Mouse (Mus musculus) yolk sac, embryonic 10.5 days (tissue): ENCODE results near the gene Olfr297.

Experiments
- DNase-seq: peaks from one replicate; pipeline ENCODE4 v3.0.0-alpha.2; 2017; ENCODE audit warnings: low spot score

The Olfr297 gene

GRCm38 (mm10) chr7:86519668-86520067 is at the start of gene Olfr297:
Gene Olfr297 (plus strand): TSS chr7:86519968.
- no peak for DNase-seq

GRCm38 (mm10) chr7:86492384-86492783 is 27.4 kb upstream of the Olfr297 start, which contains the start of gene Olfr298:
Gene Olfr298 (minus strand): TSS chr7:86492484.
- DNase-seq = no peak
